Mouse (Mus musculus) spleen, adult 2 months (tissue): ENCODE data around the gene Ndufb7.

Experiments used
- CTCF ChIP-seq: fragments of 200-500 bp; IDR thresholded peaks from 2 replicates; pipeline ENCODE4 v1.5.1; 2011; ENCODE audit warnings: mild to moderate bottlenecking, inconsistent platforms; ENCODE audit not compliant: insufficient read depth, insufficient read length, insufficient replicate concordance; ENCODE audit errors: extremely low read depth
- POLR2A ChIP-seq: fragments of 200-500 bp; IDR thresholded peaks from 2 replicates; pipeline ENCODE4 v1.6.1; 2011; ENCODE audit warnings: low read depth, low read length, inconsistent platforms

- TF ChIP-seq CTCF (no peak), POLR2A (no peak)
Measured at GRCm38 (mm10) chr8:83593325-83594166, 27.1 kb downstream of the Ndufb7 start.
